Mouse (Mus musculus): ENCODE results near the gene Gpbp1l1.

DNA sequence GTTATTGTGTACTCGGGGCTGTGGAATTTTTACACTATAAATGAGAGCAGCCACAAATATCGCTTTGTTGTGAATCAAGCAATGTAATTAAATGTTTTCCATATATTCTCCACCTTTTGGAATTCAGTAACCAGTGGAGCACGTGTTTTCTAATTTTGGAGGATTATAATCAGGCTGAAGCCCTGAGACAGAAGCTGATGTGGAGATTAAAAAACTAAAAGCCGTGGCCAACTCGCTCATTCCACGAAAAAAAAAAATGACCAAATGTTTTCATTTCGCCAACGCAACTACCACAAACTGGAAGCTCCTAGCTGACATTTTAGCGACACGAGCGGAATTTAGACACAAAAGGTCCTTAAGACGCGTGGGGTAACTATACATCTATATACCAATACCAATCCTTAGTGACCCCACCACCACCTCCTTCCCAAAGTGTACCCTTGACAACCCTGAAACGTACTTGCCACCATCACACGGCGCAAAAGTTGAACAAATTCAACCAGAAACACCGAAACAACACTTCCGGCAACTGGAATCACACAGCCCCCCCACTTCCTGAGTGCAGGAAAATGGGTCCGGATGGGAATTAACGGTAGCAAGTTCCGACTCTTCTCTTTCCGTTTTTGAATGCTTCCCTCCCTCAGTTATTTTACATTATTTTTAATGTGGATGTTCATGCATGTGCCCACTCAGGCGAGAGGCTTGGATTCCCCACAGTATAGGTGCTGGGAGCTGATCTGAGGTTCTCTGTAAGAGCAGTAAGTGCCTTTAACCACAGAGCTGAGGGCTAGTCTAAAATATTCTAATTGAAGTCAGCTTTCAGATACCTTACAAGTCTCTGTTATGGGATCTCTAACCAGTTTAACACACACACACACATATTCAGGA, 1.8 kb upstream of the Gpbp1l1 start, which contains the start of gene Tmem69:
- TF ChIP-seq CTCF (IDR thresholded peaks at IDR 0.05) (no peak), EP300 (IDR thresholded peaks at IDR 0.05) (peak; percentile 32; the same call in 1 of the 2 replicates)

Measured in lung, postnatal 0 days (tissue).